Mouse (Mus musculus): ENCODE measurements around the gene Stk32b. TPM values are rescaled to one million over a fixed set of nuclear protein-coding genes. Genes with fewer than 3 reads are reported as not detected.

The Stk32b gene
- polyA plus RNA-seq, 1 experiment = not detected

- TF ChIP-seq GATA1 (IDR thresholded peaks at IDR 0.05; ENCODE audit: low read length) = no peak
Observed at GRCm38 (mm10) chr5:37472025-37472608, 244.9 kb downstream of the Stk32b start.

DNA sequence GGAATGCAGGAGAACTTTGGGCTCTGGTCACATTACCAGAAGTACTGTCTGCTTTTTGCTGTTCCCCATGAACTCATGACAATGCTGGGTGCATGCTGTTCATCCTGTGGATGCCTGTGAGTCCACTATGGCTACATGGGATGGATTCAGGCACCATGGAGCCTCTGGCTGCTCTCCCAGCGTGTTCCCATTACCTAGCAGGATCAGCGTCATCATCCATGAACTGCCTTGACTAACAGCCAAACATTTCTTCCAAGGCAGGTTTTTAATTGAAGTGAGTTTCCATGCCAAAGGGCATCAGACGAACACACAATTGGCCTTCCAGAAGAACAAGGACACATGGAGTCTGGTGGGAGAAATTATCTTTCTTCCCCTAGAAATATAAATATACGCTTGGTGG, 245.4 kb downstream of the Stk32b start:
- no peak for TF ChIP-seq GATA1 (IDR thresholded peaks at IDR 0.05; ENCODE audit: low read length)

GRCm38 (mm10) chr5:37469031-37469430, 247.9 kb downstream of the Stk32b start:
- no peak for TF ChIP-seq GATA1 (IDR thresholded peaks at IDR 0.05; ENCODE audit: low read length)

DNA sequence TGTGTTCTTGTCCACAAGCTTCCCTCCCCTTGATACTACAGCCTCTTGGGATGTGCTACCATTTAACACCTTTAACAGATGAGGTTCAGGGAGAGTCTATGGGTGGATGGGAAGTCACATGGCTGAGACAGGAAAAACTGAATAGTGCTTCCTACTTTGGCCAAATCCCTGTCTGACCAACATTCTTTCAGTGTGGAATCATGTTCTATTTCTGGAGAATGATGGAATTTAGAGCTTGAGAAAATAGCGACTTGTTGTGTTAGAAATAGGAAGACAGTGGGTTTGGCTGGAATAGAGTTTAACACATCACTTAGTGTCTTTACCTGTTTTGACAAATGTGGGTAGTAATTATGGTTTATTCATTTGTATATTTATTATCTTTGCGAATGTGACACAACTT, 249.3 kb downstream of the Stk32b start:
- no peak for TF ChIP-seq GATA1 (IDR thresholded peaks at IDR 0.05; ENCODE audit: low read length)

DNA sequence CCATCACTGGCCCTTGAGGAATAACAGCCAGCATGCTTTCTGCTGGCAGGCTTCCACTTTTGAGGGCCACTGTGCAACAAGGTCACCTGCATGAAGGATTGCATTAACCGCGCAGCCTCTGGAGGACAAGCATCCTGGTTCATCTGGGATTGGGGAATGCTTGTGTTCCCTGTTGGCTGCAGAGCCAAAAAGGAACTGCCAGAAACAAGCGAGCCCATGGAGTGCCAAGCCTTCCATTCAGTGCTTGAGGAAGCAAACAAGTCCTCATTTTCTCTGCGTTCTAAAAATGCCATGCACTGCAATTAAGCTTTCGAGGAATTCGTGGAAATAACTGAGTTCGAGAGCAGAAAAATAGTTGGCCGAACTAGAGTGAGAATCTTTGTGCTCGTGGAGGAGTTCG, 251.5 kb downstream of the Stk32b start:
- TF ChIP-seq GATA1 (IDR thresholded peaks at IDR 0.05; ENCODE audit: low read length) = no peak

GRCm38 (mm10) chr5:37458236-37458635, 258.7 kb downstream of the Stk32b start:
- no peak for TF ChIP-seq GATA1 (IDR thresholded peaks at IDR 0.05; ENCODE audit: low read length)

DNA sequence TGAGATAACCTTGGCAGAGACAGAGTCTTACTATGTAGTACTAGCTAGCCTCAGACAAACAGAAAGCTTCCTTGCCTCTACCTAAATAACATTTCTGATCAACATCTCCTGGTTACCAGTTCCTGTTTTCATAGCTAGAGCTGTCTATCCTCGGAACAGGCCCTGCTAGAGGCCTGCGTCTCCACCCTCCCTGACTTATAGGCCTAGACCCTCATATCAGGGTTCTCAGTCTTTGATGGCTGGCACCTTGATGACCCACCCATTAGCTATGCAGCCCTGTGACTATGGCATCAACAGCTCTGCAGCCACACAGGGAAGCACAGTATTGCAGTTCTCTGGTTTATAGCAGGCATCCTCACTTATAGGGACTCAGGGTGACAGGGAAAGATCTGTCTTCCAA, 259.1 kb downstream of the Stk32b start:
- no peak for TF ChIP-seq GATA1 (IDR thresholded peaks at IDR 0.05; ENCODE audit: low read length)

DNA sequence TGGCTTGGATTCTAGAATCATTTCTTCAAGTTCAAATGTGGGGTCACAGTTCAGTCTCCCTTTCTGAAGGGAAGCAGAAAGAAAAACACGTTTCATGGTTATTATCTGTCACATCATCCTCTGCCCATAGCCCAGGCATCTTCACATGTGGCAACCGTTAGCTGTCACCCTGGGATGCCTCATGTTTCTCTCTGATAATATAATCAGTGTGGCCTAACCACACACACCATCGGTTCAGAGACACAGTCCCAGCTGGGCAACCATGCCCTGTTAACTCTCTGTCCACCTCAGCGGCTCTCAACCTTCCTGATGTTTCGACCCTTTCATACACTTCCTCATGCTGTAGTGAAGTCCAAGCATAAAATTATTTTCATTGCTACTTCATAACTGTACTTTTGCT, 259.8 kb downstream of the Stk32b start:
- TF ChIP-seq GATA1 (IDR thresholded peaks at IDR 0.05; ENCODE audit: low read length) = no peak

DNA sequence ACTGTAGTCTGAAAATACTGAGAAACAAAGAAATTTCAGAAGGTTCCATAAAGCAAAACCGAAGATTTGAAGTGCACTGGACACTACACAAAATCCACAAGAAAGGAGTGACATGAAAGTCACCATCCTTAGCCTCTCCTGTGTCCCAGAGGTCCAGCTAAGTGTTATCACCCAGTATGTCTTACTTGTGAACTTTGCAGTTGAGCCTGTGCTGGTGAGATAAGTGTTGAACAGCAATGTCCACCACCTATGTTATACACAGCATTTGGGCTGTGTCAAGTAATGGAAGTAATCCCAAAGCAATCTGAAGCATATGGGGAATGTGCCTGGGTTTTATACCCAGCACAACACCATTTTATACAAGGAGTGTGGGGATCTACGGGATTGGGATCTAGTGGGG, 260.4 kb downstream of the Stk32b start:
- no peak for TF ChIP-seq GATA1 (IDR thresholded peaks at IDR 0.05; ENCODE audit: low read length)

DNA sequence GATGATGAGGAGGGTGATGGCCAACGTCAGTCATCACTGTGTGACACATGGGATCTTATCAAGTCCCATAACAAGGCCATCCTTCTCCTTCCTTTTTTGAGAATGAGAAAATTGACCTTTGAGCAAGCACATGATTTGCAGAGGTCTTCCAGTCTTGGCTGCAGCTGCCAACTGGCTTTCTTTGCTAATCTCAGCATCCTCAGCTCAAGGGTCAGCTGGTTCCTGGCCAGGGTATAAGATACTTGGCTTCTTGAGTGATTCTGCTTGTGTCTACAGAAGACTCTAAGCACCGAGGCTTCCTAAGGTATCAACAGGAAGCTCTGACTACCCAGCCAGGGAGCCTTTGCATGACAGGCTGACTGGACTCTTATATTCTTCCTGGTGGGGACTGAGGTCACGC, 269.4 kb downstream of the Stk32b start:
- TF ChIP-seq GATA1 (IDR thresholded peaks at IDR 0.05; ENCODE audit: low read length) = no peak

DNA sequence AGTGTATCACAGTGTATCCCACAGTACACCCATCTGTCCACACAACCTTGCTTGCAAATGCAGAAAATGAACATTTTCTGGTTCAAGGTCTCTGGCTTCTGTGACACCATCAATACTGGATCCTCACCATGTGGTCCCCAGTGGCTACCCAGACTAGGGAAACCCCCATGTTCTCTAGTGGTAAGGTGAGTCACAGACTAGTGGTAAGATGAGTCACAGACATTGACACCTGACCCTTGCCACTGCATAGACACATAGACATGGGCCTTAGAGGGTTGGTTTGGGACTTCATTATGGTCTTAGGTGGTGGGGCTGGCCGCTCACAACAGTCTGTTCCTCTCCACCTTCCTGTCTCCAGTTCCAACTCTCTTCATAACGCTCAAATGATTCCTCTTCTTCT, 274.2 kb downstream of the Stk32b start:
- TF ChIP-seq GATA1 (IDR thresholded peaks at IDR 0.05; ENCODE audit: low read length) = no peak

- no peak for TF ChIP-seq GATA1 (IDR thresholded peaks at IDR 0.05; ENCODE audit: low read length)
Observed at GRCm38 (mm10) chr5:37435417-37435816, 281.6 kb downstream of the Stk32b start.

- TF ChIP-seq GATA1 (IDR thresholded peaks at IDR 0.05; ENCODE audit: low read length) = no peak
Observed at GRCm38 (mm10) chr5:37427210-37427609, 289.8 kb downstream of the Stk32b start.

DNA sequence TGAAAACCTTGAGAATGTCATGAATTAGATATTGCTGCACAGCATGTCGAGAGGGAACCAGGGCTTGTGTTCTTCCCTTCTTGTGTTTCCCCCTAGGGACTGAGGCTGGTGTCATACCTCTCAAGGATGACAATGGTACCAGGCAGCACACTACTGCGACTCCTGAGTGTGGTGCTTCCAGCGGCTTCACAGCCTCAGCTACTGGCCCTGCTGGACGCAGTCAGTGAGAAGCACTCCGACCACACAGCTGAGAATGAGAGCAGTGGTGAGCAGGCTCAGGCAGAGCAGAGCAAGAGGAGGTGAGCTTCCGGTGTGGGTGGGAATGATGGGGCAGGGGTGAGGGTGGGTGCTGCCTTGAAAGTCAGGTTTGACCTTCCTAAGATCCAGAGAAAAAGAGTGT, 297.9 kb downstream of the Stk32b start:
- TF ChIP-seq GATA1 (IDR thresholded peaks at IDR 0.05; ENCODE audit: low read length) = no peak

Other genes with a start within 250 kb of the Stk32b start
- gene Cytl1, start 18.3 kb upstream of the Stk32b start, polyA plus RNA-seq (2012) = not detected in 2 replicates
- gene Msx1, start 107.4 kb upstream of the Stk32b start, polyA plus RNA-seq (2012) = not detected in 2 replicates

Measured in G1E-ER4 (cell line).